Mouse (Mus musculus): ENCODE results near the gene Pou5f1. TPM values are rescaled to one million over a fixed set of nuclear protein-coding genes. Genes with fewer than 3 reads are reported as not detected.

The Pou5f1 gene
- polyA plus RNA-seq, 1 experiment = not detected

- Histone ChIP-seq H3K4me3 (ENCODE audit: insufficient read depth, poor library complexity, severe bottlenecking) (no peak overlapping the region), H3K79me3 (ENCODE audit: low read depth) (no peaks in the 10 kb centered on the region), H3ac (ENCODE audit: control insufficient read depth, insufficient read length, low read depth) (no peak overlapping the region), H3K36me3 (ENCODE audit: control insufficient read depth, insufficient read depth) (no peaks in the 10 kb centered on the region), H3K27me3 (ENCODE audit: control insufficient read depth, insufficient read depth, insufficient read length) (no peaks in the 10 kb centered on the region), H3K79me2 (ENCODE audit: control insufficient read depth, insufficient read depth) (no peaks in the 10 kb centered on the region)
- no peak for TF ChIP-seq CTCF (IDR thresholded peaks at IDR 0.05; ENCODE audit: control insufficient read depth, insufficient read depth, insufficient read length)
Observed at GRCm38 (mm10) chr17:35542761-35543411, 37.1 kb downstream of the Pou5f1 start.

DNA sequence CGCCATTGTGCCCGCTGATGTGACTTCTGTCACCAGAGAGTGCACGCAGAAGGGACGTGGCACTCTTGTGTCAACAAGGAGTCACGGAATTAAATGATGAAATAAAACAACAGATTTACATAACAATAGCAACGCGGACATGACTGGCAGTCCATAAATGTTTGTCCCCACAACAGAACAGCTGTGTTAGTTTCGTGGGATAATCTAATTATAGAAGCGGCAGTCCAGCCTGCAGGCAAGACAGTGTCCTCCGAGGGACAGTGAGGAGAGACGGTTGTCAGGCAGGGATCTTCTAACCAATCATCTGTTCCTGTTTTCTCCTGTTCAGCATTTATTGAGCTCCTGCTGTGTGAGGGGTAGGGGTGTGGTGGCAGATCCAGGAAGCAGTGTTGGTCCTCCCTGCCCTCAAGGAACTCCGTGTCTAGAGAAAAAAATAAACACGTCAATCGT is 37.6 kb downstream of the Pou5f1 start:
- no peak overlapping the region for H3ac ChIP-seq (ENCODE audit: control insufficient read depth, insufficient read length, low read depth)
- no peaks in the 10 kb centered on the region for H3K79me2 ChIP-seq (ENCODE audit: control insufficient read depth, insufficient read depth)
- no peaks in the 10 kb centered on the region for H3K36me3 ChIP-seq (ENCODE audit: control insufficient read depth, insufficient read depth)

GRCm38 (mm10) chr17:35544001-35544400 is 38.2 kb downstream of the Pou5f1 start:
- Histone ChIP-seq H3K36me3 (ENCODE audit: control insufficient read depth, insufficient read depth) (no peaks in the 10 kb centered on the region), H3K79me2 (ENCODE audit: control insufficient read depth, insufficient read depth) (no peaks in the 10 kb centered on the region), H3K27me3 (ENCODE audit: control insufficient read depth, insufficient read depth, insufficient read length) (no peaks in the 10 kb centered on the region), H3K79me3 (ENCODE audit: low read depth) (no peaks in the 10 kb centered on the region), H3ac (ENCODE audit: control insufficient read depth, insufficient read length, low read depth) (no peak overlapping the region), H3K4me3 (ENCODE audit: insufficient read depth, poor library complexity, severe bottlenecking) (no peak overlapping the region)
- TF ChIP-seq USF1 (IDR thresholded peaks at IDR 0.05; ENCODE audit: low read depth) (no peak), CEBPB (IDR thresholded peaks at IDR 0.05; ENCODE audit: low read depth) (no peak), CTCF (IDR thresholded peaks at IDR 0.05; ENCODE audit: control insufficient read depth, insufficient read depth, insufficient read length) (no peak), MAX (IDR thresholded peaks at IDR 0.05) (no peak)

More for the DNA sequence above, 37.6 kb downstream of the Pou5f1 start:
- no peaks in the 10 kb centered on the region for H3K79me3 ChIP-seq (ENCODE audit: low read depth)
- no peaks in the 10 kb centered on the region for H3K27me3 ChIP-seq (ENCODE audit: control insufficient read depth, insufficient read depth, insufficient read length)
- no peak overlapping the region for H3K4me3 ChIP-seq (ENCODE audit: insufficient read depth, poor library complexity, severe bottlenecking)
- TF ChIP-seq USF1 (IDR thresholded peaks at IDR 0.05; ENCODE audit: low read depth) (no peak), CEBPB (IDR thresholded peaks at IDR 0.05; ENCODE audit: low read depth) (no peak), MAX (IDR thresholded peaks at IDR 0.05) (no peak), MYOD1 (IDR thresholded peaks at IDR 0.05; ENCODE audit: control insufficient read depth, insufficient read length, low read depth) (no peak), MYOG (IDR thresholded peaks at IDR 0.05; ENCODE audit: control insufficient read depth, extremely low read depth, insufficient read length) (no peak), FOSL1 (IDR thresholded peaks at IDR 0.05; ENCODE audit: insufficient read depth, low read length, poor library complexity, severe bottlenecking) (no peak), CTCF (IDR thresholded peaks at IDR 0.05; ENCODE audit: control insufficient read depth, insufficient read depth, insufficient read length) (no peak)

GRCm38 (mm10) chr17:35544680-35545079 is 38.9 kb downstream of the Pou5f1 start:
- Histone ChIP-seq H3K36me3 (ENCODE audit: control insufficient read depth, insufficient read depth) (no peaks in the 10 kb centered on the region), H3ac (ENCODE audit: control insufficient read depth, insufficient read length, low read depth) (no peak overlapping the region), H3K4me3 (ENCODE audit: insufficient read depth, poor library complexity, severe bottlenecking) (no peak overlapping the region), H3K79me3 (ENCODE audit: low read depth) (no peaks in the 10 kb centered on the region), H3K27me3 (ENCODE audit: control insufficient read depth, insufficient read depth, insufficient read length) (no peaks in the 10 kb centered on the region), H3K79me2 (ENCODE audit: control insufficient read depth, insufficient read depth) (no peaks in the 10 kb centered on the region)
- TF ChIP-seq CTCF (IDR thresholded peaks at IDR 0.05; ENCODE audit: control insufficient read depth, insufficient read depth, insufficient read length) = peak; percentile 36
- no peak for TF ChIP-seq MYOG (IDR thresholded peaks at IDR 0.05; ENCODE audit: control insufficient read depth, extremely low read depth, insufficient read length)
- TF ChIP-seq MAX (IDR thresholded peaks at IDR 0.05) = no peak

DNA sequence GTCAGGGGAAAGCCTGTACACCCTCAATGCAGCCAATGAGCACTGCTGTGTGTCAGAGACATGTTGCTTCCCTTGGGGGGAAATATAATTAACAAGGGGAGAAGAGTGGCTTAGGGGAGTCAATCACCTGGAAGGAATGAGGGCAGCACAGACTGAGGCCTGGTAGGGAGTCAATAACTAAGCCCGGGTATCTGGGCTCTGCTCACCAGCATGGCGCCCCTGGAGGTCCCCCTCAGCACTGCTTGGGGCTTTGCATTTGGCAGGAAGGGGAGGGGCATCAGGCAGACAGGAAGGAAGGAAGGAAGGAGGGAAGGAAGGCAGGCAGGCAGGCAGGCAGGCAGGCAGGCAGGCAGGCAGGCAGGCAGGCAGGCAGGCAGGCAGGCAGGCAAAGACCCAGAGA is 41.6 kb downstream of the Pou5f1 start:
- H3K4me3 ChIP-seq (ENCODE audit: insufficient read depth, poor library complexity, severe bottlenecking) = no peak overlapping the region
- H3K36me3 ChIP-seq (ENCODE audit: control insufficient read depth, insufficient read depth) = no peaks in the 10 kb centered on the region
- TF ChIP-seq CTCF (IDR thresholded peaks at IDR 0.05; ENCODE audit: control insufficient read depth, insufficient read depth, insufficient read length) (no peak), CEBPB (IDR thresholded peaks at IDR 0.05; ENCODE audit: low read depth) (no peak), FOSL1 (IDR thresholded peaks at IDR 0.05; ENCODE audit: insufficient read depth, low read length, poor library complexity, severe bottlenecking) (no peak), USF1 (IDR thresholded peaks at IDR 0.05; ENCODE audit: low read depth) (no peak), MAX (IDR thresholded peaks at IDR 0.05) (no peak), MYOD1 (IDR thresholded peaks at IDR 0.05; ENCODE audit: control insufficient read depth, insufficient read length, low read depth) (no peak), MYOG (IDR thresholded peaks at IDR 0.05; ENCODE audit: control insufficient read depth, extremely low read depth, insufficient read length) (no peak)
- H3K27me3 ChIP-seq (ENCODE audit: control insufficient read depth, insufficient read depth, insufficient read length) = no peaks in the 10 kb centered on the region
- H3K79me2 ChIP-seq (ENCODE audit: control insufficient read depth, insufficient read depth) = no peaks in the 10 kb centered on the region
- no peak overlapping the region for H3ac ChIP-seq (ENCODE audit: control insufficient read depth, insufficient read length, low read depth)
- H3K79me3 ChIP-seq (ENCODE audit: low read depth) = no peaks in the 10 kb centered on the region

DNA sequence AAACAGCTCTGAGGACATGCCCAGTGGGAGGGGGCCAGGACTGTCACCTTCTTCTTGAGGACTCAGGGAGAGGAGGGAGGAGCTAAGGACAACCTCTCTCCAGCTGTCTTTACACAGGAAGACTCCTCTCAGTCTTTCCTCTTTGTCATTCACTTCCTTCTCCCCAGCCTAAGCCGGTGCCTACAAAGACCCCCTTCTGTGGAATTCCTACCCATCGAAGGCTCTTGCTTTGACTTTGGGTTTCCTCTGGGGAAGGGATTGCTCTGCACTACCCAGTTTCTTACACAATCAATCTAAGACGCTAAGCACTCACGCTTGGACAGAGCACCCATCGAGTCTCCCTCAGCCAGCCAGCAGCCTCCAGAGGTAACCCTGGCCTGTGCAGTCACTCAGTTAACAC is 42.8 kb downstream of the Pou5f1 start:
- H3K4me3 ChIP-seq (ENCODE audit: insufficient read depth, poor library complexity, severe bottlenecking) = no peak overlapping the region
- H3ac ChIP-seq (ENCODE audit: control insufficient read depth, insufficient read length, low read depth) = no peak overlapping the region
- TF ChIP-seq FOSL1 (IDR thresholded peaks at IDR 0.05; ENCODE audit: insufficient read depth, low read length, poor library complexity, severe bottlenecking) (no peak), MYOD1 (IDR thresholded peaks at IDR 0.05; ENCODE audit: control insufficient read depth, insufficient read length, low read depth) (no peak), CTCF (IDR thresholded peaks at IDR 0.05; ENCODE audit: control insufficient read depth, insufficient read depth, insufficient read length) (no peak), CEBPB (IDR thresholded peaks at IDR 0.05; ENCODE audit: low read depth) (no peak), USF1 (IDR thresholded peaks at IDR 0.05; ENCODE audit: low read depth) (no peak), MAX (IDR thresholded peaks at IDR 0.05) (no peak), MYOG (IDR thresholded peaks at IDR 0.05; ENCODE audit: control insufficient read depth, extremely low read depth, insufficient read length) (no peak)
- H3K79me3 ChIP-seq (ENCODE audit: low read depth) = no peaks in the 10 kb centered on the region
- no peaks in the 10 kb centered on the region for H3K36me3 ChIP-seq (ENCODE audit: control insufficient read depth, insufficient read depth)
- no peaks in the 10 kb centered on the region for H3K27me3 ChIP-seq (ENCODE audit: control insufficient read depth, insufficient read depth, insufficient read length)
- no peaks in the 10 kb centered on the region for H3K79me2 ChIP-seq (ENCODE audit: control insufficient read depth, insufficient read depth)

Measured in C2C12 (cell line).